Mouse (Mus musculus) hindbrain, embryonic 16.5 days (tissue): ENCODE measurements around the gene Slfn4. TPM values are rescaled to one million over a fixed set of nuclear protein-coding genes. Genes with fewer than 3 reads are reported as not detected.
"Not testable (repeated sequence)": the region's sequence is repeated elsewhere in the genome, so short reads cannot be mapped to it uniquely, and the experiment has no call there.

Experiments
- ATAC-seq: fragments of 200-750 bp; cut with Nextera tagmentation; 2 replicates; pipeline ENCODE4 v1.8.0; 2017; ENCODE audit warnings: moderate TSS enrichment, moderate library complexity
- H3K27ac ChIP-seq: fragments of 300-500 bp; sonication (generic); 2 replicates; pipeline ENCODE4 v1.5.1; 2014; ENCODE audit warnings: low read depth, mild to moderate bottlenecking, control low read depth, low read length, moderate library complexity
- H3K27me3 ChIP-seq: fragments of 300-500 bp; sonication (generic); replicated peaks from 2 replicates; pipeline ENCODE4 v1.6.1; 2014; ENCODE audit warnings: low read length; ENCODE audit not compliant: control insufficient read depth, insufficient read depth
- H3K36me3 ChIP-seq: fragments of 300-500 bp; sonication (generic); 2 replicates; pipeline ENCODE4 v1.6.1; 2014; ENCODE audit warnings: mild to moderate bottlenecking, low read length, moderate library complexity, mixed read lengths; ENCODE audit not compliant: control insufficient read depth, insufficient read depth
- H3K4me1 ChIP-seq: fragments of 300-500 bp; sonication (generic); 2 replicates; pipeline ENCODE4 v1.6.1; 2014; ENCODE audit warnings: low read depth, low read length; ENCODE audit not compliant: control insufficient read depth, insufficient read depth
- H3K4me2 ChIP-seq: fragments of 300-500 bp; sonication (generic); 2 replicates; pipeline ENCODE4 v1.6.1; 2014; ENCODE audit warnings: mild to moderate bottlenecking, low read length, control low read depth, moderate library complexity
- H3K4me3 ChIP-seq: fragments of 300-500 bp; sonication (generic); 2 replicates; pipeline ENCODE4 v1.5.1; 2014; ENCODE audit warnings: mild to moderate bottlenecking, low read length, control low read depth, moderate library complexity
- H3K9ac ChIP-seq: fragments of 300-500 bp; sonication (generic); 2 replicates; pipeline ENCODE4 v1.6.1; 2014; ENCODE audit warnings: low read depth, mild to moderate bottlenecking, control low read depth, low read length, moderate library complexity
- H3K9me3 ChIP-seq: fragments of 300-500 bp; sonication (generic); 2 replicates; pipeline ENCODE4 v1.6.1; 2014; ENCODE audit warnings: mild to moderate bottlenecking, low read length, moderate library complexity; ENCODE audit not compliant: control insufficient read depth
- WGBS: fragments of 180-500 bp; shearing (Covaris S2); extraction: QIAGEN DNeasy Blood & Tissue Kit; methylation state at CpG from one replicate; pipeline ENCODE4 v1.1.7; 2014; 5-methylcytosine and 5-hydroxymethylcytosine counted together
- polyA plus RNA-seq: library from polyadenylated mRNA; unstranded; fragments of >200 nt; fragmentation: Nextera tagmentation; extraction: Ambion mirVana; gene quantifications from 2 replicates; pipeline ENCODE4 v1.2.1, GENCODE M21; 2015

Gene Slfn4
- not detected in 2 replicates for polyA plus RNA-seq

DNA sequence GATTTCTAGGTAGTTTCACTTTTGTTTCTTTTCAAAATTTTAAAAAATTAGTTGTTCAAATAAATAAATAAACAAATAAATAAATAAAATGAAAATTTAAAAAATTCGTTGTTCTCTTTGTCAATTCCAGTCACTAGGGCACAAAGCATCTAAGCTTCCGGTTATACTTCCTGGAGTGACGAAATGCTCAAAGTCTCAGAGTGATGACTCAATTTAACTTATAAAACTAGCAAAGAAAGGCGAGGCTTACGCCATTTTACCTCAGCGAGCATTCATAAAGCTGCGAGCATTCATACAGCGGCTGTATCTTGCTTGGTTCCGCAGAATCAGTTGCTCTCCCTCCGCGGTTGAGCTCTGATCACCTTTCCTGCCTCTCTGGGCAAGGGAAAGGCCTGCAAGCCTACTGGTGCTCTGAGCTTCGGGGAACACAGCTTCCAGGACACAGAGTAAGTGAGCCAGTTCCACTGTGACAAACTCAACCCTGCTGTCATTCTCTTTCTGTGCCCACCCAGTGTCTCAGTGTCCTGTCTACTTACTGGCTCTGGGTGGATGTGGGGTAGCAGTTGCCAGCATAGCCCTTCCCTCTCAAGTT is at the start of gene Slfn4:
Gene Slfn4 (plus strand): TSS at position 239 of the 592 bp plus-strand sequence.
- ATAC-seq = no peak
- 87% methylated on average over 12 of the region's 12 CpGs for WGBS
- H3K9me3 ChIP-seq = no peaks in the 10 kb centered on the region
- H3K9ac ChIP-seq = no peak within 1 kb of the TSS
- H3K4me1 ChIP-seq = no peaks in the 10 kb centered on the region
- no peaks in the 10 kb centered on the region for H3K36me3 ChIP-seq
- no peaks in the 10 kb centered on the region for H3K27me3 ChIP-seq
- no peak within 1 kb of the TSS for H3K4me3 ChIP-seq
- no peak within 1 kb of the TSS for H3K4me2 ChIP-seq
- H3K27ac ChIP-seq = no peak within 1 kb of the TSS

DNA sequence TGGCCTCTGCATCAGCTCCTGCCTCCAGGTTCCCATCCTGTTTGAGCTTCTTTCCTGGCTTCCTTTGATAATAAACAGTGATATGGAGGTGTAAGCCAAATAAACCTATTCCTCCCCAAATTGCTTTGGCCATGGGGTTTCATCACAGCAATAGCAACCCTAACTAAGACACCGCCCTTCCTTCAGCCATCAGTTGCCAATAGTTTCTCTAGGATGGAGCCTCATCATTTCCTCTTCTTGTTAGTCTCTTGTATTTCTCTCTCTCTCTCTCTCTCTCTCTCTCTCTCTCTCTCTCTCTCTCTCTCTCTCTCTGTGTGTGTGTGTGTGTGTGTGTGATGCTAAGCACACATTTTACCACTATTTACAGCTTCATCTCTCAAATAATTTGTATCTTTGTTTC is 49.4 kb upstream of the Slfn4 start:
- H3K4me1 ChIP-seq, H3K4me2 ChIP-seq, H3K27ac ChIP-seq, H3K4me3 ChIP-seq, H3K27me3 ChIP-seq, H3K9me3 ChIP-seq, H3K36me3 ChIP-seq, ATAC-seq, H3K9ac ChIP-seq: not testable (repeated sequence)
- no CpG with 5 or more reads among the region's 1 CpGs for WGBS

DNA sequence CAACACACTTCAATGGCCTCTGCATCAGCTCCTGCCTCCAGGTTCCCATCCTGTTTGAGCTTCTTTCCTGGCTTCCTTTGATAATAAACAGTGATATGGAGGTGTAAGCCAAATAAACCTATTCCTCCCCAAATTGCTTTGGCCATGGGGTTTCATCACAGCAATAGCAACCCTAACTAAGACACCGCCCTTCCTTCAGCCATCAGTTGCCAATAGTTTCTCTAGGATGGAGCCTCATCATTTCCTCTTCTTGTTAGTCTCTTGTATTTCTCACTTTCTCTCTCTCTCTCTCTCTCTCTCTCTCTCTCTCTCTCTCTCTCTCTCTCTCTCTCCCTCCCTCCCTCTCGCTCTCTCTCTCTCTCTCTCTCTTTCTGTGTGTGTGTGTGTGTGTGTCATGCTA is 37.7 kb upstream of the Slfn4 start:
- 100% methylated on average over 1 of the region's 2 CpGs for WGBS
- not testable (repeated sequence) for H3K4me2 ChIP-seq, H3K4me3 ChIP-seq, H3K9ac ChIP-seq, ATAC-seq, H3K27ac ChIP-seq, H3K36me3 ChIP-seq, H3K27me3 ChIP-seq, H3K9me3 ChIP-seq, H3K4me1 ChIP-seq

DNA sequence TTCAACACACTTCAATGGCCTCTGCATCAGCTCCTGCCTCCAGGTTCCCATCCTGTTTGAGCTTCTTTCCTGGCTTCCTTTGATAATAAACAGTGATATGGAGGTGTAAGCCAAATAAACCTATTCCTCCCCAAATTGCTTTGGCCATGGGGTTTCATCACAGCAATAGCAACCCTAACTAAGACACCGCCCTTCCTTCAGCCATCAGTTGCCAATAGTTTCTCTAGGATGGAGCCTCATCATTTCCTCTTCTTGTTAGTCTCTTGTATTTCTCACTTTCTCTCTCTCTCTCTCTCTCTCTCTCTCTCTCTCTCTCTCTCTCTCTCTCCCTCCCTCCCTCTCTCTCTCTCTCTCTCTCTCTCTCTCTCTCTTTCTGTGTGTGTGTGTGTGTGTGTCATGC is 26.0 kb upstream of the Slfn4 start:
- WGBS = no CpG with 5 or more reads among the region's 1 CpGs
- not testable (repeated sequence) for H3K4me1 ChIP-seq, H3K27ac ChIP-seq, ATAC-seq, H3K9ac ChIP-seq, H3K4me2 ChIP-seq, H3K27me3 ChIP-seq, H3K4me3 ChIP-seq, H3K9me3 ChIP-seq, H3K36me3 ChIP-seq

DNA sequence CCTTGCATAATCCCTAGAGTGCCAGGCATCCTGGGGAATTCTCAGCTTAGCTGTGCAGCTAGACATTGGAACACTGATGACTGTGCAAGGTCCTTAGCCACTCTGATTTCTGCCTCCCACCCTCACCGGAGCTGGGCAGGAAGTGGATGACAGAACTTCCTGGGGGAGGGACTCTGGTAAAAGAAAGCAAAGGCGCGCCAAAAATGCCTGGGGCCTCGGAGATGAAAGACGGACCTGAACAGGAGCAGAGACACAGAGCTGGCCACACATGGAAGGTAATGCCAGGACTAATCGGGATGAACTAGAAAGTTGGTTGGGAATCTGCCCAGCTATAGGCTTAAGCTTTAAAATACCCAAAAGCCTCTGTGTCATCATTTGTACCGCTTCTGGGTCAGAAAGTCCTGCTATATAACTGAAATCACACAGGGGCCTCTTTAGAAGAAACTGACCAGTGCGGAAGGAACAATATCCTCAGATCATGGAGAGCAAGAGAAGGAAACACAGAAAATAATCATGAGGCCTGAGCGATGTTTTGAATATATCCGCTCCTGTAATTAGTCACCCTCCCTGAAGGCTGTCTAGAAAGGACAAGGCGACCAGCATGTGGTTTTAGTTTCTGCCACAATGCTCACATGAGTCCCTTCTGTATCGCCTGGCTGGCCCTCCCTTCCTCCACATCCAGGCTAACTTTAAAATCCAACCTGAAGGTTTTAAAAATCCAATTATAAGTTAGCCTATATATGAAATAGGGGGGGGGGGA is 16.3 kb downstream of the Slfn4 start, which contains the start of gene Slfn3:
Gene Slfn3 (plus strand): TSS at position 197 of the 760 bp plus-strand sequence.
- WGBS = 74% methylated on average over 12 of the region's 12 CpGs
- no peak for ATAC-seq

DNA sequence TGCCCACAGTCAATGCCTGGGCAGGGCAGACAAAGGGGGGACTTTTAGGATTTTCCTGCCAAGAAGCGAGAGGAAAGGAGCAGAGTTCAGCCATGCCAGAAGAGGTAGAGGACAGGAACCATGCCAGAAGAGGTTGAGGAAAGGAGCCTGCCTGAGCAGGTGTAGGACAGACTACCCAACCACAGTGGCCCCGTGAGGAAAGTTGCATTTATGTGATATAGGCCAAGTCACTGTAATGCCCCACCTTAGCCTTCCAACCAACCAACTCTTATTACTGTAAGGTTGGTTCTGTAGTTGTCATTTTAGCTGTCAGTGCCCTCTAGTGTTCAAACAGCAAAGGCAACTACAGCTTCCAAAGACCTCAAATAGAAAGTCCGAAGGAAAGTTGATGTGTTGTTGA is 17.0 kb downstream of the Slfn4 start:
- Histone ChIP-seq H3K4me3 (no peak overlapping the region), H3K36me3 (no peaks in the 10 kb centered on the region), H3K9ac (no peak overlapping the region), H3K4me1 (no peaks in the 10 kb centered on the region), H3K9me3 (no peaks in the 10 kb centered on the region), H3K27ac (no peak overlapping the region), H3K27me3 (no peaks in the 10 kb centered on the region), H3K4me2 (no peak overlapping the region)
- 59% methylated on average over 3 of the region's 3 CpGs for WGBS
- ATAC-seq = 0 out of 2 replicates have a peak, but pooled peaks have one; percentile 11

More for the DNA sequence above, 16.3 kb downstream of the Slfn4 start, which contains the start of gene Slfn3:
- Histone ChIP-seq H3K9me3 (no peaks in the 10 kb centered on the region), H3K9ac (no peak within 1 kb of the TSS), H3K27me3 (no peaks in the 10 kb centered on the region), H3K4me3 (no peak within 1 kb of the TSS), H3K4me2 (no peak within 1 kb of the TSS), H3K36me3 (no peaks in the 10 kb centered on the region), H3K27ac (no peak within 1 kb of the TSS), H3K4me1 (no peaks in the 10 kb centered on the region)

DNA sequence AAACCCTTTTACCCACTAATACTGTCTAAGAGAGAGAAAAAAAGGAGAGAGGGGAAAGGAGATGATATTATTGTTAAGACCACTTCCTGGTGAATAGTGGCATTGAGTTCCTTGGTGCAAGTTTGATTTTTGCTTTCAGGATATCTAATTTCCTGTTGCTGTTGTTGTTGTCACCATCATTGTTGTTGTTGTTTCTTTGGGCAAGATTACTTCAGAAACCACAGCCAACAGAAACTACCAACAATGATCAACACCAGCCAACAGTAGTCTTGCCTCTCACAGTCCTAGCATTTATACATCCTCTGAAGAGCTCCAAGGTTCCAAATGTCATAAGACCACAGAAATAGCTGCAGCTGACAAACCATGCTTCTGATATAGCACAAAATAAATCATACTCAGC is 30.0 kb downstream of the Slfn4 start:
- no peak overlapping the region for H3K27ac ChIP-seq

DNA sequence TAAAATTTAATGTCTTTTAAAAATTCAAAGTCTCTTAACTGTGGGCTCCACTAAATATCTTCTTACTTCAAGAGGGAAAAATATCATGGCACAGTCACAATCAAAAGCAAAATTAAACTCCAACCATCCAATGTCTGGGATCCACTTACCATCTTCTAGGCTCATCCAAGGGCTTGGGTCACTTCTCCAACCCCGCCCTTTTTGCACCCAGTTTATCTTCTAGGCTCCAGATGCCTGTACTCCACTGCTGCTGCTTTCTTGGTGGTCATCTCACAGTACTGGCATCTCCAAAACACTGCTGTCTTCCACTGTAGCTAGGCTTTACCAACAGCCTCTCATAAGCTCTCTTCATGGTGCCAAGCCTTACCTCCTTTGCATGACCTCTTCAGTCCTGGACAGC is 41.1 kb downstream of the Slfn4 start:
- WGBS = 82% methylated on average over 1 of the region's 1 CpGs
- Histone ChIP-seq H3K9ac (no peak overlapping the region), H3K4me1 (no peaks in the 10 kb centered on the region), H3K4me2 (no peak overlapping the region), H3K9me3 (no peaks in the 10 kb centered on the region), H3K27me3 (no peaks in the 10 kb centered on the region), H3K27ac (no peak overlapping the region), H3K4me3 (no peak overlapping the region), H3K36me3 (no peaks in the 10 kb centered on the region)
- no peak for ATAC-seq

More for the DNA sequence above, 30.0 kb downstream of the Slfn4 start:
- ATAC-seq = no peak
- H3K4me2 ChIP-seq = no peak overlapping the region
- H3K9me3 ChIP-seq = no peaks in the 10 kb centered on the region
- no peaks in the 10 kb centered on the region for H3K36me3 ChIP-seq
- no peaks in the 10 kb centered on the region for H3K4me1 ChIP-seq
- H3K9ac ChIP-seq = no peak overlapping the region
- H3K4me3 ChIP-seq = no peak overlapping the region
- no peaks in the 10 kb centered on the region for H3K27me3 ChIP-seq

DNA sequence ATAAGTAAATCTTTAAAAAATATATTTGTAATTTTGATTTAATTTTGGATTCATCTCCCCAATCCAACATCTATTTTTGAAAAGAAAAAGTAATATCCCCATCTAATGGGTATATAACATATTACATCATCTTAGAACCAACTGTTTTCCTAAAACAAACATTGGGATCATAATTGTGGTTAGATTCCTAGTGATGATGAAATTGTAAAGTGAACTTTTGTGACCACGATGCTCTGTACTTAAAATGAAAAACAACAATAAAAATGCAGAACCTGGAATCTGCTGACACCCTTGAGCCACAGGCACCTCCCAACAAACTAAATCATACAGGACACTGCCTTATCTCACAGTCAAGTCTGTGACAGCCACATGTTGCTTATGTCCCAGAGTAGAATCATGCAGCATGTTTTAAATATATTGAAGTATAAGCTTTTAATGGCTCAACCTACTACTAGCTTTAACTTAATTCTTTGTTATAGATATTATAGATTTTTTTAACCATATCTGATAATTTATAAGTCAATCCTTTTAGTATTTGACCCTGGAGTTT is 46.4 kb downstream of the Slfn4 start:
- no peak for ATAC-seq
- WGBS = 93% methylated on average over 1 of the region's 1 CpGs

More for the DNA sequence above, 46.4 kb downstream of the Slfn4 start:
- Histone ChIP-seq H3K36me3 (no peaks in the 10 kb centered on the region), H3K4me2 (no peak overlapping the region), H3K9me3 (no peaks in the 10 kb centered on the region), H3K4me3 (no peak overlapping the region), H3K27ac (no peak overlapping the region), H3K9ac (no peak overlapping the region), H3K4me1 (no peaks in the 10 kb centered on the region), H3K27me3 (no peaks in the 10 kb centered on the region)
